Mouse (Mus musculus) stomach, postnatal 0 days (tissue): Measurements from ENCODE around the gene Fem1a. TPM values are rescaled to one million over a fixed set of nuclear protein-coding genes. Genes with fewer than 3 reads are reported as not detected.
A peak's percentile ranks its signal among the peaks of the same experiment; 100 is the strongest.

Experiments
- ATAC-seq: fragments of 200-750 bp; cut with Nextera tagmentation; 2 replicates; pipeline ENCODE4 v1.8.0; 2017; ENCODE audit not compliant: low FRiP score, low TSS enrichment
- DNase-seq: peaks from one replicate; pipeline ENCODE4 v3.0.0-alpha.2; 2016; ENCODE audit warnings: low spot score
- H3K27ac ChIP-seq: fragments of 300-500 bp; sonication (generic); replicated peaks from 2 replicates; pipeline ENCODE4 v1.5.1; 2014; ENCODE audit warnings: mild to moderate bottlenecking, control low read depth
- H3K27me3 ChIP-seq: fragments of 300-500 bp; sonication (generic); 2 replicates; pipeline ENCODE4 v1.6.1; 2014; ENCODE audit warnings: low read length; ENCODE audit not compliant: control insufficient read depth, insufficient read depth
- H3K36me3 ChIP-seq: fragments of 300-500 bp; sonication (generic); 2 replicates; pipeline ENCODE4 v1.6.1; 2014; ENCODE audit warnings: low read length, mixed read lengths; ENCODE audit not compliant: control insufficient read depth, insufficient read depth
- H3K4me1 ChIP-seq: fragments of 300-500 bp; sonication (generic); replicated peaks from 2 replicates; pipeline ENCODE4 v1.6.1; 2014; ENCODE audit warnings: antibody characterized with exemption; ENCODE audit not compliant: control insufficient read depth, insufficient read depth
- H3K4me2 ChIP-seq: fragments of 300-500 bp; sonication (generic); replicated peaks from 2 replicates; pipeline ENCODE4 v1.6.1; 2014; ENCODE audit warnings: low read depth, mild to moderate bottlenecking, control low read depth, moderate library complexity
- H3K4me3 ChIP-seq: fragments of 300-500 bp; sonication (generic); 2 replicates; pipeline ENCODE4 v1.5.1; 2014; ENCODE audit warnings: low read depth, low read length, control low read depth
- H3K9ac ChIP-seq: fragments of 300-500 bp; sonication (generic); 2 replicates; pipeline ENCODE4 v1.6.1; 2014; ENCODE audit warnings: mild to moderate bottlenecking, low read length, control low read depth, mixed read lengths
- H3K9me3 ChIP-seq: fragments of 300-500 bp; sonication (generic); 2 replicates; pipeline ENCODE4 v1.6.1; 2016; ENCODE audit warnings: low read length; ENCODE audit not compliant: control insufficient read depth
- CTCF ChIP-seq: IDR thresholded peaks from 2 replicates; pipeline ENCODE4 v1.5.1; 2016; ENCODE audit warnings: antibody characterized with exemption, low read depth, mild to moderate bottlenecking, moderate library complexity
- EP300 ChIP-seq: optimal IDR thresholded peaks from 2 replicates; pipeline ENCODE3; 2016; ENCODE audit warnings: antibody characterized with exemption
- WGBS: fragments of 180-500 bp; shearing (Covaris S2); extraction: QIAGEN DNeasy Blood & Tissue Kit; methylation state at CpG from one replicate; pipeline ENCODE4 v1.1.7; 2014; 5-methylcytosine and 5-hydroxymethylcytosine counted together
- microRNA counts: library from miRNA; unstranded; fragments of <30 nt; microRNA quantifications from one replicate; lab custom pipeline; 2015
- microRNA-seq: library from miRNA; unstranded; fragments of <30 nt; microRNA quantifications from one replicate; pipeline ENCODE4, GENCODE M21; 2016
- polyA plus RNA-seq: library from polyadenylated mRNA; unstranded; fragments of >200 nt; fragmentation: Nextera tagmentation; extraction: Ambion mirVana; gene quantifications from 2 replicates; pipeline ENCODE4 v1.2.1, GENCODE M21; 2015

Gene Fem1a
- polyA plus RNA-seq, 1 experiment from 2014 or later: 9.6 TPM

- Histone ChIP-seq H3K9ac (no peak overlapping the region), H3K4me1 (peaks cover 5% of the 10 kb centered on the region; the same call in 1 of the 2 replicates), H3K4me3 (no peak overlapping the region), H3K9me3 (no peaks in the 10 kb centered on the region), H3K4me2 (no peak overlapping the region), H3K27me3 (no peaks in the 10 kb centered on the region), H3K36me3 (no peaks in the 10 kb centered on the region), H3K27ac (no peak overlapping the region)
- ATAC-seq (no peak), DNase-seq (peak; percentile 61)
- 55% methylated on average over 8 of the region's 8 CpGs for WGBS
- TF ChIP-seq EP300 (no peak), CTCF (peak; percentile 67)
Observed at GRCm38 (mm10) chr17:56305826-56306225, 49.2 kb downstream of the Fem1a start.

GRCm38 (mm10) chr17:56308088-56308487 lies 51.5 kb downstream of the Fem1a start:
- H3K9me3 ChIP-seq: no peaks in the 10 kb centered on the region
- no peak overlapping the region; the same call in 1 of the 2 replicates for H3K9ac ChIP-seq
- peaks cover 8% of the 10 kb centered on the region; the same call in 1 of the 2 replicates for H3K36me3 ChIP-seq
- WGBS: 52% methylated on average over 6 of the region's 6 CpGs
- no peaks in the 10 kb centered on the region for H3K27me3 ChIP-seq
- peak; percentile 58 for ATAC-seq
- H3K27ac ChIP-seq: peak overlapping the region; percentile 69
- TF ChIP-seq CTCF: no peak
- TF ChIP-seq EP300: no peak
- no peak overlapping the region for H3K4me2 ChIP-seq
- H3K4me3 ChIP-seq: no peak overlapping the region
- DNase-seq: peak; percentile 83
- H3K4me1 ChIP-seq: peaks cover 5% of the 10 kb centered on the region; the same call in 1 of the 2 replicates

DNA sequence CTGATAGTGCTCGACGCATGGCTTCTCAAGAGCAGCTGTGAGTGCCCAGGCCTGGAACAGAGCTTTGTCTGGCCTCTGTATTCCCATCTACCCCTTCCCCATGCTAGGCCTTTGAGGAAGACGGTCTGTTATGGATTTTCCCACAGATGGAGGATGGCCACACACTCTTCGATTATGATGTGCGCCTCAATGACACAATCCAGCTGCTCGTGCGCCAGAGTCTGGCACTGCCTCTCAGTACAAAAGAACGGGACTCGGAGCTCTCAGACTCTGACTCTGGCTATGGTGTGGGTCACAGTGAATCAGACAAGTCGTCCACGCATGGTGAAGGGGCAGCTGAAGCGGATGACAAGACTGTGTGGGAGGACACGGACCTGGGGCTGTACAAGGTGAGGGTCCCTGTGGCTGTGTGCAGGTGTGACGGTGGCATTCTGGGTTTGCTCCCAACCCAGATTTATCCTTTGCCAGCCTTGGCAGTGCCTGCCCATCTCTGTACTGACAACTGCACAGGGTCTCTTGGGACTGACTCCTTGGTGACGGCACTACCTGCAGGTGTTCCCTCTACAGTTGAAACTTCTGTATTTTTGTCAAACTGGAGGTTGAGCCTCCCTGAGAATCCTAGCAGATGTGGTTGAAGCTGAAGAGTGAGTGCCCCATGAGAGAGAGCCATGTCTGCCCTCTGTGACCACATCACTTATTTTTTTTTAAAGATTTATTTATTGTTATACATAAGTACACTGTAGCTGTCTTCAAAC lies 52.8 kb downstream of the Fem1a start:
- H3K27ac ChIP-seq: 0 out of 2 replicates have a peak overlapping the region, but pooled peaks have one; percentile 69
- ATAC-seq: no peak
- no peak for DNase-seq
- H3K9ac ChIP-seq: no peak overlapping the region
- H3K4me2 ChIP-seq: no peak overlapping the region
- H3K9me3 ChIP-seq: no peaks in the 10 kb centered on the region
- H3K4me1 ChIP-seq: peaks cover 5% of the 10 kb centered on the region; the same call in 1 of the 2 replicates
- no peaks in the 10 kb centered on the region for H3K27me3 ChIP-seq
- peaks cover 11% of the 10 kb centered on the region for H3K36me3 ChIP-seq
- 76% methylated on average over 15 of the region's 15 CpGs for WGBS
- H3K4me3 ChIP-seq: no peak overlapping the region
- TF ChIP-seq CTCF (no peak), EP300 (no peak)

MicroRNAs within 50 kb of the gene (microRNA counts, 519-probe panel; counts per million panel counts)
- microRNA mmu-miR-7b (lab: Ali Mortazavi, UCI): not detected

Small RNA genes lying within 50 kb of the gene (microRNA-seq; reads per million reads assigned to microRNA genes)
- 480 reads per million, percentile 64 among the genes with 10 or more reads in this experiment for gene Mir7b

Other genes with a start within 250 kb of the Fem1a start
- 100 and 101 TPM in 2 replicates for gene Sh3gl1, start 220.2 kb upstream of the Fem1a start, polyA plus RNA-seq
- gene Chaf1a, start 216.4 kb upstream of the Fem1a start, polyA plus RNA-seq: 4.5 and 5.0 TPM in 2 replicates
- gene Ubxn6, start 181.8 kb upstream of the Fem1a start, polyA plus RNA-seq: 43.0 and 45.1 TPM in 2 replicates
- 37.8 and 38.4 TPM in 2 replicates for gene Hdgfl2, start 177.2 kb upstream of the Fem1a start, polyA plus RNA-seq
- 0.95 and 1.4 TPM in 2 replicates for gene Plin4, start 147.0 kb upstream of the Fem1a start, polyA plus RNA-seq
- gene Plin5, start 139.2 kb upstream of the Fem1a start, polyA plus RNA-seq: 0.48 and 0.65 TPM in 2 replicates
- 1.2 and 1.9 TPM in 2 replicates for gene Lrg1, start 134.8 kb upstream of the Fem1a start, polyA plus RNA-seq
- gene Sema6b, start 116.5 kb upstream of the Fem1a start, polyA plus RNA-seq: 0.31 and 0.39 TPM in 2 replicates
- gene Tnfaip8l1, start 94.3 kb upstream of the Fem1a start, polyA plus RNA-seq: 4.4 and 5.2 TPM in 2 replicates
- gene Mydgf, start 72.9 kb upstream of the Fem1a start, polyA plus RNA-seq: 77.0 and 83.0 TPM in 2 replicates
- 13.8 and 14.0 TPM in 2 replicates for gene Dpp9, start 37.9 kb upstream of the Fem1a start, polyA plus RNA-seq
- 4.6 and 6.4 TPM in 2 replicates for gene Ticam1, start 20.0 kb downstream of the Fem1a start, polyA plus RNA-seq
- gene Plin3, start 36.1 kb downstream of the Fem1a start, polyA plus RNA-seq: 65.3 and 67.3 TPM in 2 replicates
- not detected in 2 replicates for gene Arrdc5, start 43.5 kb downstream of the Fem1a start, polyA plus RNA-seq
- gene Uhrf1, start 46.5 kb downstream of the Fem1a start, polyA plus RNA-seq: 18.4 and 19.5 TPM in 2 replicates
- gene Kdm4b, start 69.3 kb downstream of the Fem1a start, polyA plus RNA-seq: 13.5 and 15.0 TPM in 2 replicates
- 22.2 and 22.8 TPM in 2 replicates for gene Ptprs, start 219.7 kb downstream of the Fem1a start, polyA plus RNA-seq